In genomic region chrX:51076744-51077143, GRCm38 (mm10) we compare ENCODE assay signal across 8 mouse cellular contexts. TPM values are rescaled to one million over a fixed set of nuclear protein-coding genes. Genes with fewer than 3 reads are reported as not detected.
A peak's percentile ranks its signal among the peaks of the same experiment; 100 is the strongest.
DNase-seq lines count a peak whose midpoint lies in the region; ATAC-seq and TF ChIP-seq lines count a peak whose summit lies in the region.

No protein-coding gene starts in this region.

- peak; percentile 59 for TF ChIP-seq CTCF in gastrocnemius, adult 2 months (IDR thresholded peaks at IDR 0.05)
- peak; percentile 46 for TF ChIP-seq CTCF in midbrain, postnatal 0 days (IDR thresholded peaks at IDR 0.05)
- TF ChIP-seq CTCF in Patski (IDR thresholded peaks at IDR 0.05) = peak; percentile 73

- H3K36me3 ChIP-seq in midbrain, postnatal 0 days (ENCODE audit: insufficient read depth, low read length) = no peaks in the 10 kb centered on the region
- H3K36me3 ChIP-seq in midbrain, embryonic 16.5 days (ENCODE audit: control insufficient read depth, insufficient read depth, low read length) = no peaks in the 10 kb centered on the region

- no peak for ATAC-seq in midbrain, postnatal 0 days (ENCODE audit: low FRiP score)
- no peak for ATAC-seq in midbrain, embryonic 16.5 days
- no peak for ATAC-seq in Patski

- H3K4me1 ChIP-seq in midbrain, postnatal 0 days (ENCODE audit: insufficient read depth, low read length) = no peaks in the 10 kb centered on the region
- no peaks in the 10 kb centered on the region for H3K4me1 ChIP-seq in midbrain, embryonic 16.5 days (ENCODE audit: control insufficient read depth, insufficient read depth, low read length)

- CTCF ChIA-PET in Patski (lab: Charles Lee) = no interaction called here

- H3K4me3 ChIP-seq in gastrocnemius, adult 2 months = no peak overlapping the region
- H3K4me3 ChIP-seq in midbrain, postnatal 0 days (ENCODE audit: low read depth, low read length) = no peak overlapping the region
- no peak overlapping the region for H3K4me3 ChIP-seq in midbrain, embryonic 16.5 days (ENCODE audit: low read depth, low read length)

- DNase-seq in gastrocnemius, adult 2 months = no peak
- no peak for DNase-seq in gastrocnemius, adult 18-20 months (ENCODE audit: low spot score)
- DNase-seq in midbrain, postnatal 0 days (ENCODE audit: low spot score) = peak; percentile 5
- DNase-seq in Patski (ENCODE audit: low read depth, low spot score) = no peak
- DNase-seq in induced T-regulatory cell, adult 2 months (ENCODE audit: low read depth) = peak; percentile 60
- DNase-seq in retina, postnatal 1 day = peak; percentile 19
- DNase-seq in right cerebral cortex, postnatal 25 days = no peak

- no peaks in the 10 kb centered on the region for H3K9me3 ChIP-seq in midbrain, postnatal 0 days (ENCODE audit: low read length)
- H3K9me3 ChIP-seq in midbrain, embryonic 16.5 days (replicated peaks; ENCODE audit: control insufficient read depth, low read length, poor library complexity, severe bottlenecking) = no peaks in the 10 kb centered on the region

- no peak overlapping the region for H3K9ac ChIP-seq in midbrain, postnatal 0 days (replicated peaks; ENCODE audit: low read length, poor library complexity, severe bottlenecking)
- no peak overlapping the region for H3K9ac ChIP-seq in midbrain, embryonic 16.5 days (ENCODE audit: low read depth, low read length)

- POLR2A ChIA-PET in Patski (lab: Charles Lee) = no interaction called here

- intact Hi-C loops in gastrocnemius, adult 2 months (cut with DNase I) = no loop called here

- no peaks in the 10 kb centered on the region for H3K27me3 ChIP-seq in midbrain, postnatal 0 days (ENCODE audit: insufficient read depth, low read length)
- no peaks in the 10 kb centered on the region for H3K27me3 ChIP-seq in midbrain, embryonic 16.5 days (ENCODE audit: control insufficient read depth, insufficient read depth, low read depth, low read length)
- peaks cover 34% of the 10 kb centered on the region for H3K27me3 ChIP-seq in Patski

- H3K4me2 ChIP-seq in midbrain, postnatal 0 days (ENCODE audit: low read depth, low read length, poor library complexity, severe bottlenecking) = no peak overlapping the region
- no peak overlapping the region for H3K4me2 ChIP-seq in midbrain, embryonic 16.5 days (ENCODE audit: low read length)

- 30% methylated on average over 3 of the region's 3 CpGs for WGBS in midbrain, postnatal 0 days
- WGBS in midbrain, embryonic 16.5 days = 30% methylated on average over 3 of the region's 3 CpGs

- in situ Hi-C loops in Patski (cut with MboI; ENCODE audit: low pct_unique_long_range_greater_than_20kb) = loop anchor here (5.0 kb wide), 1 partner anchor 296 kb away; no protein-coding TSS in a partner anchor

- H3K27ac ChIP-seq in gastrocnemius, adult 2 months = no peak overlapping the region
- no peak overlapping the region for H3K27ac ChIP-seq in midbrain, postnatal 0 days (ENCODE audit: low read depth, low read length)
- no peak overlapping the region for H3K27ac ChIP-seq in midbrain, embryonic 16.5 days (ENCODE audit: low read length)

RNA-seq across cellular contexts. Expression of gene Rap2c, which starts 58.9 kb away (rescaled TPM):
- 10 to 100 TPM; 21.8 to 23.3 TPM for total RNA-seq in gastrocnemius, adult 2 months (2021)
- 10 to 100 TPM; 22.3 to 24.3 TPM for total RNA-seq in gastrocnemius, adult 18-20 months (2021)
- 20.9 and 22.8 TPM in 2 replicates for total RNA-seq in midbrain, postnatal 0 days (2014; rRNA removed)
- polyA plus RNA-seq in midbrain, postnatal 0 days (2015; fragmentation: Nextera tagmentation; extraction: Ambion mirVana) = 8.5 and 10.0 TPM in 2 replicates
- 10.9 and 12.3 TPM in 2 replicates for polyA plus RNA-seq in midbrain, embryonic 16.5 days (2015; fragmentation: Nextera tagmentation; extraction: Ambion mirVana)
- polyA plus RNA-seq in Patski (2021) = 29.1 TPM

Comparison
In these comparisons a context has a peak if more than half of its experiments do, and no peak if none do; other contexts are left out.
1. DNase-seq: peak in midbrain, postnatal 0 days (single experiment), induced T-regulatory cell, adult 2 months (single experiment) and retina, postnatal 1 day (single experiment); none in gastrocnemius, adult 2 months (single experiment), gastrocnemius, adult 18-20 months (single experiment), Patski (single experiment) and right cerebral cortex, postnatal 25 days (single experiment).
2. Peak in every context shown above with its lines, with median percentiles within 50 percentile points of each other: CTCF ChIP-seq.